Mouse (Mus musculus) bone marrow, adult 2 months (tissue): ENCODE measurements around the gene Rprd1b.

Source experiments
- CTCF ChIP-seq: fragments of 200-500 bp; IDR thresholded peaks from 2 replicates; pipeline ENCODE4 v1.5.1; 2011; ENCODE audit warnings: low read length, control low read depth; ENCODE audit not compliant: control insufficient read depth, insufficient read depth
- POLR2A ChIP-seq: fragments of 200-500 bp; IDR thresholded peaks from 2 replicates; pipeline ENCODE4 v1.6.1; 2011; ENCODE audit warnings: low read depth, mild to moderate bottlenecking, control low read depth, low read length, borderline replicate concordance; ENCODE audit not compliant: control insufficient read depth

- no peak for TF ChIP-seq CTCF
- TF ChIP-seq POLR2A = no peak
Observed at GRCm38 (mm10) chr2:158084486-158084885, 56.2 kb downstream of the Rprd1b start.
